Mouse (Mus musculus) testis, adult 2 months (tissue): ENCODE data around the gene Dlgap1.

Experiments
- CTCF ChIP-seq: fragments of 200-500 bp; IDR thresholded peaks from 2 replicates; pipeline ENCODE4 v1.5.1; 2012; ENCODE audit warnings: low read depth, mild to moderate bottlenecking, inconsistent platforms, low read length, moderate library complexity; ENCODE audit not compliant: control insufficient read depth, insufficient read depth, insufficient replicate concordance
- POLR2A ChIP-seq: fragments of 200-500 bp; IDR thresholded peaks from 2 replicates; pipeline ENCODE4 v1.6.1; 2012; ENCODE audit warnings: low read depth, mild to moderate bottlenecking, inconsistent platforms, low read length, moderate library complexity; ENCODE audit not compliant: control insufficient read depth

- no peak for TF ChIP-seq CTCF
- no peak for TF ChIP-seq POLR2A
Measured at GRCm38 (mm10) chr17:70589140-70589539, 620.3 kb downstream of the Dlgap1 start.
